Mouse (Mus musculus) heart, embryonic 11.5 days (tissue): ENCODE data around the gene Mogs. TPM values are rescaled to one million over a fixed set of nuclear protein-coding genes. Genes with fewer than 3 reads are reported as not detected.

Source experiments
- ATAC-seq: fragments of 200-750 bp; cut with Nextera tagmentation; replicated peaks from 2 replicates; pipeline ENCODE4 v1.8.0; 2017; ENCODE audit warnings: moderate library complexity; ENCODE audit not compliant: insufficient number of reproducible peaks, low FRiP score, low TSS enrichment
- H3K27ac ChIP-seq: fragments of 300-500 bp; sonication (generic); 2 replicates; pipeline ENCODE4 v1.5.1; 2014; ENCODE audit warnings: mild to moderate bottlenecking, low read depth, low read length
- H3K27me3 ChIP-seq: fragments of 300-500 bp; sonication (generic); 2 replicates; pipeline ENCODE4 v1.6.1; 2014; ENCODE audit warnings: mild to moderate bottlenecking, low read length, mixed read lengths; ENCODE audit not compliant: control insufficient read depth, insufficient read depth
- H3K36me3 ChIP-seq: fragments of 300-500 bp; sonication (generic); 2 replicates; pipeline ENCODE4 v1.6.1; 2014; ENCODE audit warnings: mild to moderate bottlenecking, low read length, moderate library complexity, mixed read lengths; ENCODE audit not compliant: control insufficient read depth, insufficient read depth
- H3K4me1 ChIP-seq: fragments of 300-500 bp; sonication (generic); 2 replicates; pipeline ENCODE4 v1.6.1; 2014; ENCODE audit warnings: low read length; ENCODE audit not compliant: control insufficient read depth, insufficient read depth
- H3K4me2 ChIP-seq: fragments of 300-500 bp; sonication (generic); 2 replicates; pipeline ENCODE4 v1.6.1; 2014; ENCODE audit warnings: mild to moderate bottlenecking, moderate library complexity
- H3K4me3 ChIP-seq: fragments of 300-500 bp; sonication (generic); 2 replicates; pipeline ENCODE4 v1.5.1; 2014; ENCODE audit warnings: low read depth, low read length
- H3K9ac ChIP-seq: fragments of 300-500 bp; sonication (generic); 2 replicates; pipeline ENCODE4 v1.6.1; 2014; ENCODE audit warnings: mild to moderate bottlenecking, low read depth, low read length, moderate library complexity
- H3K9me3 ChIP-seq: fragments of 300-500 bp; sonication (generic); replicated peaks from 2 replicates; pipeline ENCODE4 v1.6.1; 2016; ENCODE audit warnings: low read length; ENCODE audit not compliant: control insufficient read depth
- WGBS: fragments of 180-500 bp; shearing (Covaris S2); extraction: QIAGEN DNeasy Blood & Tissue Kit; methylation state at CpG from one replicate; pipeline ENCODE4 v1.1.7; 2014; ENCODE audit not compliant: insufficient replicate concordance; 5-methylcytosine and 5-hydroxymethylcytosine counted together
- polyA plus RNA-seq: library from polyadenylated mRNA; unstranded; fragments of >200 nt; fragmentation: Nextera tagmentation; extraction: Ambion mirVana; gene quantifications from 2 replicates; pipeline ENCODE4 v1.2.1, GENCODE M21; 2014

Gene Mogs
- 19.1 and 19.8 TPM in 2 replicates for polyA plus RNA-seq

- Histone ChIP-seq H3K27me3 (no peaks in the 10 kb centered on the region), H3K9ac (peak within 1 kb of the TSS; percentile 87), H3K27ac (peak within 1 kb of the TSS; percentile 87), H3K4me2 (peak within 1 kb of the TSS; percentile 89), H3K9me3 (no peaks in the 10 kb centered on the region), H3K4me3 (peak within 1 kb of the TSS; percentile 65), H3K4me1 (peaks cover 30% of the 10 kb centered on the region), H3K36me3 (peaks cover 22% of the 10 kb centered on the region)
- ATAC-seq = peak; percentile 82
- WGBS = under 1% methylated on average over 46 of the region's 58 CpGs
Observed at GRCm38 (mm10) chr6:83115011-83115671, at the start of gene Mogs. Mogs (plus strand) TSS chr6:83115496.

DNA sequence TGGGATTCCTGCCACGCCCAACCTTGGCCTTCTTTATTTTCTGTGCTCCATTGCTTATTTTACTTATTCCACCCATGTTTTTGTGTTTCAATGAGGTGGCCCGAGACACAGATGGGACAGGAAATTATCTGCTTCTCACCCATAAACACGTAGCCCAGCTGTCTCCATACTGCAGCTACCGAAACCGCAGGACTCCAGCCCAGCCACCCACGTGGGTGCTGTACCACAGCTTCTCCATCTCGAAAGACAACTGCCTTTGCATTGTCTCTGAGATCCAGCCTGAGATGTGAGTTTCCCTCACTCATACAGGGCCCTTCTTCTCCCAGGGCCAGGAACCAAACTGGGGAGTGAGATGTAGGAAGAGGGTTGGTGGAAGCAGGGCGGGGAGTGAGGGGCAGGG, 49.3 kb upstream of the Mogs start:
- 34% methylated on average over 8 of the region's 8 CpGs for WGBS
- no peak overlapping the region for H3K27ac ChIP-seq

DNA sequence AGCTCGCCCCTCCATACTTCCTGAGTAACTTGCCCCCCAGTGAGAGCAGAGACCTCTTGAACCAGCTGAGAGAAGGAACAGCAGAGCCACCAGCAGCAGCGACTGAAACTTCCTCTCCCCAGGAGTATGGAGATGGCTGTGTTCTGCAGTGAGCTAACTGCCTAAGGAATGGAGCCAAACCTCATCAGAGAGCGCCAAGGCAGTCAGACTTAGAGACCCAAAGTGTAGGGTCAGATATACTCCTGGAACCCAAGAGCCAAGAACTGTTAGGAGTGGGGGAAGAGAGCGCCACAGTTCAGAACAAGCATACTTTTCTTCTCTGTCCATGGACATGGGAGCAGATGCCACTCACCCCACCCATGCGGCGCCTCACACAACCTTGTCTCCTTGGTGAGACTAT, 48.9 kb upstream of the Mogs start:
- WGBS = 22% methylated on average over 6 of the region's 6 CpGs
- no peak for ATAC-seq

More for the DNA sequence above, 49.3 kb upstream of the Mogs start:
- no peak for ATAC-seq
- H3K27me3 ChIP-seq = peaks cover 98% of the 10 kb centered on the region
- H3K4me3 ChIP-seq = no peak overlapping the region
- no peaks in the 10 kb centered on the region for H3K9me3 ChIP-seq
- no peak overlapping the region for H3K4me2 ChIP-seq
- H3K9ac ChIP-seq = no peak overlapping the region
- H3K4me1 ChIP-seq = peaks cover 15% of the 10 kb centered on the region
- H3K36me3 ChIP-seq = no peaks in the 10 kb centered on the region

GRCm38 (mm10) chr6:83068221-83068620, 47.1 kb upstream of the Mogs start:
- Histone ChIP-seq H3K27me3 (peaks cover 98% of the 10 kb centered on the region), H3K9me3 (no peaks in the 10 kb centered on the region), H3K9ac (no peak overlapping the region), H3K27ac (no peak overlapping the region), H3K4me3 (peak overlapping the region; percentile 27), H3K36me3 (no peaks in the 10 kb centered on the region), H3K4me1 (peaks cover 15% of the 10 kb centered on the region), H3K4me2 (peak overlapping the region; percentile 56; the same call in 1 of the 2 replicates)
- ATAC-seq = no peak
- whole genome bisulfite sequencing = 2% methylated on average over 8 of the region's 8 CpGs

More for the DNA sequence above, 48.9 kb upstream of the Mogs start:
- no peak overlapping the region for H3K27ac ChIP-seq
- H3K4me2 ChIP-seq = no peak overlapping the region
- H3K36me3 ChIP-seq = no peaks in the 10 kb centered on the region
- H3K4me3 ChIP-seq = no peak overlapping the region
- peaks cover 98% of the 10 kb centered on the region for H3K27me3 ChIP-seq
- no peak overlapping the region for H3K9ac ChIP-seq
- H3K4me1 ChIP-seq = peaks cover 15% of the 10 kb centered on the region
- no peaks in the 10 kb centered on the region for H3K9me3 ChIP-seq

- Histone ChIP-seq H3K9ac (no peak overlapping the region), H3K4me2 (peak overlapping the region; percentile 56), H3K4me1 (peaks cover 15% of the 10 kb centered on the region), H3K9me3 (no peaks in the 10 kb centered on the region), H3K27ac (no peak overlapping the region), H3K4me3 (peak overlapping the region; percentile 27), H3K36me3 (no peaks in the 10 kb centered on the region), H3K27me3 (peaks cover 97% of the 10 kb centered on the region)
- WGBS = under 1% methylated on average over 80 of the region's 81 CpGs
- no peak for ATAC-seq
Observed at GRCm38 (mm10) chr6:83068706-83069487, 46.4 kb upstream of the Mogs start.

- Histone ChIP-seq H3K9ac (no peak overlapping the region), H3K27ac (no peak overlapping the region), H3K4me1 (peaks cover 15% of the 10 kb centered on the region), H3K4me2 (peak overlapping the region; percentile 48), H3K9me3 (no peaks in the 10 kb centered on the region), H3K27me3 (peaks cover 97% of the 10 kb centered on the region), H3K36me3 (no peaks in the 10 kb centered on the region), H3K4me3 (peak overlapping the region; percentile 27)
- under 1% methylated on average over 55 of the region's 69 CpGs for WGBS
- ATAC-seq = 0 out of 2 replicates have a peak, but pooled peaks have one; percentile 27
Observed at GRCm38 (mm10) chr6:83069488-83070246, 45.6 kb upstream of the Mogs start.

DNA sequence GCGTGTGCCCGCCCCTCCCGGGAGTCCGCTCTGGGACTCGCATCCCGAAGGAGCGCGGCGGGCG, 45.2 kb upstream of the Mogs start, which contains the start of gene Tlx2:
Gene Tlx2, minus strand, starts transcription at position 47 of the 64 bp plus-strand sequence.
- ATAC-seq = no peak
- Histone ChIP-seq H3K27ac (no peak within 1 kb of the TSS), H3K4me2 (peak within 1 kb of the TSS; percentile 56), H3K4me1 (peaks cover 15% of the 10 kb centered on the region), H3K4me3 (peak within 1 kb of the TSS; percentile 27), H3K36me3 (no peaks in the 10 kb centered on the region), H3K9ac (no peak within 1 kb of the TSS), H3K27me3 (peaks cover 96% of the 10 kb centered on the region), H3K9me3 (no peaks in the 10 kb centered on the region)
- WGBS = under 1% methylated on average over 10 of the region's 10 CpGs

DNA sequence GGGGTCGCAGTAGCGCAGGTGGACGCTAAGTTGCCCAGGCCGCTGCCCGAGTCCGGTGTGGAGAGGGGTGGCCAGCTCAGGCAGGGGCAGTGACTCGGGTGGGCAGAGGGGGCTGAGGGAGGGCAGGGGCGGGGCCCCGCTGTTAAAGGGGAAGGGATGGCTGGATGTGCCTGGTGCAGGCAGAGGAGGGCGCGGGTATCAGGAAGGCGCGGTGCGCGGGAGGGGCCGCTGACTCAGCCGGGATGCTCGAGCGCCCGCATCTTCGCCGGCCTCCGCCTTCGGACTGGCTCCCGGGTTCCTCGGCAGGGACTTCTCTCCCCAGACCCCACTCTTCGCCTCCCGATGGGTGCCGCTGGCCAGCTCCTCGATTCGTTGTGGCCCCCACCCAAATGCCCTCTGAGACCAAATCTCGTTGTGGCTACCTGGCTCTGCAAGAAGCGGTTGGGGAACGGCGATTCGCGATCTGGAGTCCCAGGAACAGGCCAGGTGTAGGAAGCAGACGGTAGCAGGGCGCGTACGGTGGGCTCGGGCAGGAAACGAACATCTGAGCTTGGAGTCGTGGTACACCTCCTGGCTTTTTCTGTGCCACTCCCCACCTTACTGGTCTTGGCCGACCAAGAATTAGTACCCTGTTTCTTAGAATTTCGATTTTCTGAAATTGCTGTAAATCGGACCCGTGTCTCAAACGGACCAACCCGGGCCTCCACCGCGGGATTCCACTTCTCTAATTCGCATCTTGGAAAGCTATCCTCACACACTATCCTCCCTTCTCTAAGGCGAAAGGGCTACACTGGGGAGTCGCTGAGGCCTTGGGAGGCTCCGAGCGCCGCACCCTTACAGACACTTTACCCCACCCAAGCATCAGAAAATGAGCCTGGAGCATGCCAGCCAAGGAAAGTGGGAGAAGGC, 44.7 kb upstream of the Mogs start:
- peaks cover 96% of the 10 kb centered on the region for H3K27me3 ChIP-seq
- H3K9me3 ChIP-seq = no peaks in the 10 kb centered on the region
- 2% methylated on average over 48 of the region's 58 CpGs for WGBS
- H3K4me3 ChIP-seq = peak overlapping the region; percentile 24
- peaks cover 15% of the 10 kb centered on the region for H3K4me1 ChIP-seq
- no peak overlapping the region for H3K27ac ChIP-seq
- no peak overlapping the region for H3K9ac ChIP-seq
- H3K36me3 ChIP-seq = no peaks in the 10 kb centered on the region
- ATAC-seq = 0 out of 2 replicates have a peak, but pooled peaks have one; percentile 8
- peak overlapping the region; percentile 48 for H3K4me2 ChIP-seq
